Mouse (Mus musculus) limb, embryonic 13.5 days (tissue): Measurements from ENCODE around the gene Pigf. TPM values are rescaled to one million over a fixed set of nuclear protein-coding genes. Genes with fewer than 3 reads are reported as not detected.

Source experiments
- ATAC-seq: fragments of 200-750 bp; cut with Nextera tagmentation; 2 replicates; pipeline ENCODE4 v1.8.0; 2017; ENCODE audit warnings: low read depth, moderate number of reproducible peaks, moderate TSS enrichment; ENCODE audit not compliant: low FRiP score
- H3K27ac ChIP-seq: fragments of 300-500 bp; sonication (generic); 2 replicates; pipeline ENCODE4 v1.5.1; 2015; ENCODE audit warnings: inconsistent platforms, mild to moderate bottlenecking, moderate library complexity
- H3K27me3 ChIP-seq: fragments of 300-500 bp; sonication (generic); 2 replicates; pipeline ENCODE4 v1.6.1; 2015; ENCODE audit warnings: mild to moderate bottlenecking, inconsistent platforms
- H3K36me3 ChIP-seq: fragments of 300-500 bp; sonication (generic); 2 replicates; pipeline ENCODE4 v1.6.1; 2015; ENCODE audit warnings: inconsistent platforms, mild to moderate bottlenecking, moderate library complexity
- H3K4me1 ChIP-seq: fragments of 300-500 bp; sonication (generic); 2 replicates; pipeline ENCODE4 v1.6.1; 2015; ENCODE audit warnings: inconsistent platforms
- H3K4me2 ChIP-seq: fragments of 300-500 bp; sonication (generic); replicated peaks from 2 replicates; pipeline ENCODE4 v1.6.1; 2015; ENCODE audit warnings: inconsistent platforms, mild to moderate bottlenecking, moderate library complexity
- H3K4me3 ChIP-seq: fragments of 300-500 bp; sonication (generic); 2 replicates; pipeline ENCODE4 v1.5.1; 2015; ENCODE audit warnings: moderate library complexity, mild to moderate bottlenecking, inconsistent platforms
- H3K9ac ChIP-seq: fragments of 300-500 bp; sonication (generic); 2 replicates; pipeline ENCODE4 v1.6.1; 2015; ENCODE audit warnings: mild to moderate bottlenecking, inconsistent platforms
- H3K9me3 ChIP-seq: fragments of 300-500 bp; sonication (generic); 2 replicates; pipeline ENCODE4 v1.6.1; 2016; ENCODE audit warnings: inconsistent platforms
- WGBS: fragments of 180-500 bp; shearing (Covaris S2); methylation state at CpG from one replicate; pipeline ENCODE4 v1.1.7; 2015; 5-methylcytosine and 5-hydroxymethylcytosine counted together
- polyA plus RNA-seq: library from polyadenylated mRNA; unstranded; fragments of >200 nt; fragmentation: Nextera tagmentation; extraction: Ambion mirVana; gene quantifications from 2 replicates; pipeline ENCODE4 v1.2.1, GENCODE M21; 2015

The Pigf gene
- polyA plus RNA-seq, 1 experiment from 2014 or later = 29.2 TPM

GRCm38 (mm10) chr17:86973097-86973496, 52.1 kb downstream of the Pigf start:
- peaks cover 72% of the 10 kb centered on the region for H3K36me3 ChIP-seq
- no peak for ATAC-seq
- no peak overlapping the region for H3K27ac ChIP-seq
- H3K4me2 ChIP-seq = no peak overlapping the region
- no peak overlapping the region for H3K4me3 ChIP-seq
- H3K4me1 ChIP-seq = peaks cover 11% of the 10 kb centered on the region
- H3K9ac ChIP-seq = no peak overlapping the region
- no peaks in the 10 kb centered on the region for H3K9me3 ChIP-seq
- 91% methylated on average over 2 of the region's 2 CpGs for WGBS
- H3K27me3 ChIP-seq = no peaks in the 10 kb centered on the region

GRCm38 (mm10) chr17:86971860-86972259, 53.3 kb downstream of the Pigf start:
- Histone ChIP-seq H3K4me2 (no peak overlapping the region), H3K4me1 (peaks cover 23% of the 10 kb centered on the region), H3K9me3 (no peaks in the 10 kb centered on the region), H3K4me3 (no peak overlapping the region), H3K27ac (no peak overlapping the region), H3K9ac (no peak overlapping the region), H3K36me3 (peaks cover 76% of the 10 kb centered on the region), H3K27me3 (no peaks in the 10 kb centered on the region)
- WGBS = 84% methylated on average over 7 of the region's 7 CpGs
- no peak for ATAC-seq

- Histone ChIP-seq H3K4me2 (no peak overlapping the region), H3K27ac (no peak overlapping the region), H3K9me3 (no peaks in the 10 kb centered on the region), H3K36me3 (peaks cover 70% of the 10 kb centered on the region), H3K4me1 (peaks cover 23% of the 10 kb centered on the region), H3K27me3 (no peaks in the 10 kb centered on the region), H3K9ac (no peak overlapping the region), H3K4me3 (no peak overlapping the region)
- WGBS = 83% methylated on average over 5 of the region's 5 CpGs
- ATAC-seq = no peak
Observed at GRCm38 (mm10) chr17:86971036-86971435, 54.2 kb downstream of the Pigf start.

- no peak overlapping the region for H3K4me3 ChIP-seq
- H3K4me2 ChIP-seq = no peak overlapping the region
- H3K36me3 ChIP-seq = peaks cover 63% of the 10 kb centered on the region
- 93% methylated on average over 15 of the region's 15 CpGs for WGBS
- H3K27me3 ChIP-seq = no peaks in the 10 kb centered on the region
- H3K9me3 ChIP-seq = no peaks in the 10 kb centered on the region
- ATAC-seq = no peak
- no peak overlapping the region for H3K9ac ChIP-seq
- peaks cover 29% of the 10 kb centered on the region for H3K4me1 ChIP-seq
- no peak overlapping the region for H3K27ac ChIP-seq
Observed at GRCm38 (mm10) chr17:86970026-86970750, 55.0 kb downstream of the Pigf start.

GRCm38 (mm10) chr17:86969582-86969981, 55.6 kb downstream of the Pigf start:
- Histone ChIP-seq H3K4me2 (no peak overlapping the region), H3K27me3 (no peaks in the 10 kb centered on the region), H3K36me3 (peaks cover 58% of the 10 kb centered on the region), H3K9me3 (no peaks in the 10 kb centered on the region), H3K4me3 (no peak overlapping the region), H3K4me1 (peaks cover 34% of the 10 kb centered on the region), H3K27ac (no peak overlapping the region), H3K9ac (no peak overlapping the region)
- no peak for ATAC-seq
- WGBS = 69% methylated on average over 5 of the region's 5 CpGs

- Histone ChIP-seq H3K9ac (no peak overlapping the region), H3K4me2 (no peak overlapping the region), H3K27ac (no peak overlapping the region), H3K36me3 (peaks cover 48% of the 10 kb centered on the region), H3K4me1 (peaks cover 40% of the 10 kb centered on the region), H3K9me3 (no peaks in the 10 kb centered on the region), H3K27me3 (no peaks in the 10 kb centered on the region), H3K4me3 (no peak overlapping the region)
- WGBS = 87% methylated on average over 5 of the region's 5 CpGs
- ATAC-seq = no peak
Observed at GRCm38 (mm10) chr17:86968581-86968980, 56.6 kb downstream of the Pigf start.

- no peak for ATAC-seq
- H3K4me2 ChIP-seq = no peak overlapping the region; the same call in 1 of the 2 replicates
- H3K27me3 ChIP-seq = no peaks in the 10 kb centered on the region
- WGBS = 70% methylated on average over 10 of the region's 10 CpGs
- H3K9me3 ChIP-seq = no peaks in the 10 kb centered on the region
- H3K9ac ChIP-seq = no peak overlapping the region
- peaks cover 37% of the 10 kb centered on the region for H3K4me1 ChIP-seq
- H3K27ac ChIP-seq = no peak overlapping the region
- no peak overlapping the region for H3K4me3 ChIP-seq
- peaks cover 40% of the 10 kb centered on the region for H3K36me3 ChIP-seq
Observed at GRCm38 (mm10) chr17:86967536-86968525, 57.4 kb downstream of the Pigf start.

- no peak overlapping the region for H3K27ac ChIP-seq
- H3K4me1 ChIP-seq = peaks cover 39% of the 10 kb centered on the region
- WGBS = 92% methylated on average over 12 of the region's 12 CpGs
- H3K9ac ChIP-seq = no peak overlapping the region
- no peaks in the 10 kb centered on the region for H3K27me3 ChIP-seq
- peaks cover 33% of the 10 kb centered on the region for H3K36me3 ChIP-seq
- H3K4me2 ChIP-seq = no peak overlapping the region; the same call in 1 of the 2 replicates
- H3K9me3 ChIP-seq = no peaks in the 10 kb centered on the region
- H3K4me3 ChIP-seq = no peak overlapping the region
- no peak for ATAC-seq
Observed at GRCm38 (mm10) chr17:86967048-86967447, 58.2 kb downstream of the Pigf start.

- no peak overlapping the region for H3K9ac ChIP-seq
- peaks cover 49% of the 10 kb centered on the region for H3K4me1 ChIP-seq
- H3K4me2 ChIP-seq = peak overlapping the region; percentile 23; the same call in 1 of the 2 replicates
Observed at GRCm38 (mm10) chr17:86966040-86966439, 59.2 kb downstream of the Pigf start.

GRCm38 (mm10) chr17:86965121-86965520, 60.1 kb downstream of the Pigf start:
- Histone ChIP-seq H3K4me1 (peaks cover 58% of the 10 kb centered on the region), H3K9me3 (no peaks in the 10 kb centered on the region), H3K27me3 (no peaks in the 10 kb centered on the region), H3K27ac (peak overlapping the region; percentile 84), H3K9ac (peak overlapping the region; percentile 56; the same call in 1 of the 2 replicates), H3K4me3 (peak overlapping the region; percentile 79), H3K4me2 (peak overlapping the region; percentile 91), H3K36me3 (peaks cover 13% of the 10 kb centered on the region)
- no peak for ATAC-seq
- WGBS = 76% methylated on average over 8 of the region's 8 CpGs

More at GRCm38 (mm10) chr17:86966040-86966439, 59.2 kb downstream of the Pigf start:
- WGBS = 78% methylated on average over 10 of the region's 10 CpGs
- Histone ChIP-seq H3K4me3 (no peak overlapping the region), H3K27me3 (no peaks in the 10 kb centered on the region), H3K9me3 (no peaks in the 10 kb centered on the region), H3K27ac (no peak overlapping the region), H3K36me3 (peaks cover 23% of the 10 kb centered on the region)
- ATAC-seq = no peak

- Histone ChIP-seq H3K4me2 (peak overlapping the region; percentile 91), H3K9ac (peak overlapping the region; percentile 56; the same call in 1 of the 2 replicates), H3K9me3 (no peaks in the 10 kb centered on the region), H3K4me1 (peaks cover 58% of the 10 kb centered on the region), H3K27ac (peak overlapping the region; percentile 95), H3K4me3 (peak overlapping the region; percentile 79), H3K36me3 (peaks cover 7% of the 10 kb centered on the region; the same call in 1 of the 2 replicates), H3K27me3 (no peaks in the 10 kb centered on the region)
- WGBS = under 1% methylated on average over 10 of the region's 10 CpGs
- ATAC-seq = peak; percentile 81
Observed at GRCm38 (mm10) chr17:86964502-86964901, 60.7 kb downstream of the Pigf start.

GRCm38 (mm10) chr17:86964041-86964440, 61.2 kb downstream of the Pigf start:
- Histone ChIP-seq H3K4me1 (peaks cover 58% of the 10 kb centered on the region), H3K27ac (peak overlapping the region; percentile 95), H3K4me3 (peak overlapping the region; percentile 79), H3K27me3 (no peaks in the 10 kb centered on the region), H3K9me3 (no peaks in the 10 kb centered on the region), H3K9ac (peak overlapping the region; percentile 92), H3K36me3 (peaks cover 6% of the 10 kb centered on the region; the same call in 1 of the 2 replicates), H3K4me2 (peak overlapping the region; percentile 91)
- 0% methylated on average over 6 of the region's 6 CpGs for WGBS
- no peak for ATAC-seq
